Mouse (Mus musculus): Measurements from ENCODE around the gene Abi3. TPM values are rescaled to one million over a fixed set of nuclear protein-coding genes. Genes with fewer than 3 reads are reported as not detected.

The Abi3 gene
- polyA plus RNA-seq, 1 experiment from 2014 or later = 5.4 TPM

Other genes starting within 250 kb of the Abi3 start
- 217 and 221 TPM in 2 replicates for gene Phb, start 175.5 kb downstream of the Abi3 start, polyA plus RNA-seq (2015; fragmentation: Nextera tagmentation; extraction: Ambion mirVana)
- 26.8 and 26.9 TPM in 2 replicates for gene Zfp652, start 129.8 kb downstream of the Abi3 start, polyA plus RNA-seq (2015; fragmentation: Nextera tagmentation; extraction: Ambion mirVana)
- 2.0 TPM in 2 replicates for gene B130006D01Rik, start 118.9 kb downstream of the Abi3 start, polyA plus RNA-seq (2015; fragmentation: Nextera tagmentation; extraction: Ambion mirVana)
- gene Phospho1, start 18.0 kb downstream of the Abi3 start, polyA plus RNA-seq (2015; fragmentation: Nextera tagmentation; extraction: Ambion mirVana) = 0.26 and 0.89 TPM in 2 replicates
- 11.2 and 12.0 TPM in 2 replicates for gene Gngt2, start 5.3 kb downstream of the Abi3 start, polyA plus RNA-seq (2015; fragmentation: Nextera tagmentation; extraction: Ambion mirVana)
- gene B4galnt2, start 72.4 kb upstream of the Abi3 start, polyA plus RNA-seq (2015; fragmentation: Nextera tagmentation; extraction: Ambion mirVana) = 0.19 TPM in 1 of 2 replicates, not detected in the other
- 83.4 and 85.7 TPM in 2 replicates for gene Igf2bp1, start 163.5 kb upstream of the Abi3 start, polyA plus RNA-seq (2015; fragmentation: Nextera tagmentation; extraction: Ambion mirVana)
- gene Gip, start 182.1 kb upstream of the Abi3 start, polyA plus RNA-seq (2015; fragmentation: Nextera tagmentation; extraction: Ambion mirVana) = not detected in 2 replicates
- 95.0 and 98.4 TPM in 2 replicates for gene Snf8, start 192.4 kb upstream of the Abi3 start, polyA plus RNA-seq (2015; fragmentation: Nextera tagmentation; extraction: Ambion mirVana)
- 39.2 and 41.4 TPM in 2 replicates for gene Ube2z, start 222.9 kb upstream of the Abi3 start, polyA plus RNA-seq (2015; fragmentation: Nextera tagmentation; extraction: Ambion mirVana)
- gene Atp5g1, start 233.2 kb upstream of the Abi3 start, polyA plus RNA-seq (2015; fragmentation: Nextera tagmentation; extraction: Ambion mirVana) = 424 and 500 TPM in 2 replicates

Measured in limb, embryonic 13.5 days (tissue).